Mouse (Mus musculus): ENCODE results near the gene Tm4sf1. TPM values are rescaled to one million over a fixed set of nuclear protein-coding genes. Genes with fewer than 3 reads are reported as not detected.

Tm4sf1 gene
- 64.5 TPM for polyA plus RNA-seq (2014; fragmentation: Illumina TruSeq; extraction: RNeasy Lipid Tissue Mini Kit (QIAGEN cat#74804); ENCODE audit: low read depth, low replicate concordance)

GRCm38 (mm10) chr3:57301921-57302539 is at the start of gene Tm4sf1:
Gene Tm4sf1, minus strand, starts transcription at chr3:57301988.

Other genes with a start within 250 kb of the Tm4sf1 start
- gene Tm4sf4, start 123.3 kb upstream of the Tm4sf1 start, polyA plus RNA-seq (2014; fragmentation: Illumina TruSeq; extraction: RNeasy Lipid Tissue Mini Kit (QIAGEN cat#74804); ENCODE audit: low read depth, low replicate concordance), result 8.0 TPM